Mouse (Mus musculus) spleen, adult 18-20 months (tissue): ENCODE measurements around the gene Gm884.

ENCODE experiments used
- DNase-seq, 2 experiments: peaks; one replicate each; pipeline ENCODE4 v3.0.0; 2022; ENCODE audit warnings: mixed read lengths in 2 of 2

The Gm884 gene

DNA sequence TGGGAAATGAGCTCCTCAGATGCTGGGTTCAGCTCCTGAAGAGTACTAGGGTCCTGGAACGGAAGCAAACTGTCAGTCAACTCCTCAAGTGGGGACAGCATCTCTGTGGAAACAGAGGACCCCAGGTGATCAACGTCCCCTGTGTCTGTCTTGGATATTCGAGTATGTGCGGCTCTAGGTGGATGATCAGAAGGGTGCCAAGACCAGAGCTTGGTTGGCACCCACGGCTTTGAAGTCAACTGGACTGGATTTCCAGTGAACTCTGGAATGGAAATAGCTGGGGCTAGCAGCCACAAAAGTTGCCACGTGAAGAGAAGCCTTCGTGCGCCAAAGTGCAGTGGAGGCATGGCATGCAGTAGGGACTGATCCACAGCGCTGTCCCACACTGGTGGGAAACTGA is at the start of gene Gm884:
TSS of gene Gm884 (minus strand) at position 101 of the 400 bp plus-strand sequence.
- no peak for DNase-seq

DNA sequence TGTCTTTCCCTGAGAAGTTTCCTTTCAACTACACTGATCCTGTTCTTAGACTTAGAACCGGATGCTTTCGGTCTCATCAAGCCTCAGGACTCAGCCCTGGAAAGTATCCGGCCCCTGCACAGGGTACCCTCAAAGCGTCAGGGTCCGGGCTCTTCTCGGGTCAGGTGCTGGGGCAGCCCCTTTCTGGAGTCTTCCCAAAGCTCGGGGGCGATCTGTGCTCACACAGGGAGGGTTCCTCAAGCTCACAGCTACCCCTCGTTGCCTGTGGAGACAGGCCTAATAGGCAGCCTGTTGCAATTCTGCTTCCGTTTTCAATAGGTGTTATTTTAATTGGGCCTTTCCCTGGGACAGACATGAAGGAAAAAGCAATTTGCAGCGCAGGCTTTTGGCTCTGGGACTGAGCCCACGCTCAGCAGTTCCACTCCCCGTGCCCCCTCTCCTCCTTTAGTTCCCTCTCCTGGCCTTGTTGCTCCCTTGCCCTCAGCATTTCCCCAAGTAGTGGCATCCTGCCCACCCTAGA is 46.0 kb upstream of the Gm884 start:
- no peak for DNase-seq

DNA sequence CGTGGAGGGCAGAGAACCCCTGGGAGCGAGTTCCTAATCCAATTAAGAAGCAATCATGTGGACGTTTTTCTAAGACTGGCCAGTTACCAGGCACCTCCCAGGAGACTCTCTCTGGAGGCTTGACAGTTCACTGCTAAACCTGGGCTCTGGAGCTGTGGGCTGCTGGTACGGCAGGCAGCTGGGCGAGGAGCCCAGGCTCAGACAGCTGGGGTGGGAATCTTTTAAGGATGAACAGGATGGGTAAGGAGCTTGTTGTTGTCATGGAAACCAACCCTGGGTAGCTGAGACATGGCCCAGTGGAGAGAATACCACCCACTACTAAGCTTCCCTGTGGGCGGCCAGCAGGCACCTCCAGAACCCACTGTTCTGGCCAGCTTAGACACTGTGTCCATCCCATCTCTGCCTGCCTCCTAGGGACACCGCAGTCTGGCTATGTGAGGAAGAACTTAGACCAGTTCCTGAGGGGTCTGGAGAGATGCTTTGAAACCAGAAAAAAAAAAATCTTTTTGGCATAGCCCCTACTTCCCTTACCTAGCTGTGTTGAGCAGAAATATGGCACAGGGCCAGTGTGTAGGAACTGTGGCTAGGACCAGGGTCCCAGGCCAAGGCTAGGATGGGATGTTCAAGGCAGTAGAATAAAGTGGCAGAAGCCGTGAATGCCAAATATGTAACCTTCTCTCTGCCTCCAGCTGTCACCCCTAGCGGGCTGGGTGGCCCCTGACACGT is 45.4 kb upstream of the Gm884 start:
- no peak for DNase-seq

DNA sequence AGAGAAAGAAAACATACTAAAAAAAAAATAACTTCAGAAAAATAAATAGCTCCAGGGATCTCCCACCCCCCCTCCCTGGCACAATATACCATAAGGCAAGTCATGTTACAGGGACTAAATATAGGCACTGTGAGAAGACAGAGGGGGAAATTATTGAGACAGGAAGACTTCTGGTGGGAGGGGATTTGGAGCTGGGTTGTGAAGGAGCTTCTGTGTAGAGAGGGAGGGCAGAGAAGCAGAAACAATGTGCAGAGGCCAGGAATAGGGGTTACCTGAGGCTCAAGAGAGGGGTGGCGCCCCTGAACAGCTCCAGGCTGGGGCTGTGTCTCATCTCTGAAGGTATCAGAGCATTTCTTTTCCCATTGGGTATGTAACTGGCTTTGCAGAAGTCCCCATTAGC is 44.8 kb upstream of the Gm884 start:
- no peak for DNase-seq

DNA sequence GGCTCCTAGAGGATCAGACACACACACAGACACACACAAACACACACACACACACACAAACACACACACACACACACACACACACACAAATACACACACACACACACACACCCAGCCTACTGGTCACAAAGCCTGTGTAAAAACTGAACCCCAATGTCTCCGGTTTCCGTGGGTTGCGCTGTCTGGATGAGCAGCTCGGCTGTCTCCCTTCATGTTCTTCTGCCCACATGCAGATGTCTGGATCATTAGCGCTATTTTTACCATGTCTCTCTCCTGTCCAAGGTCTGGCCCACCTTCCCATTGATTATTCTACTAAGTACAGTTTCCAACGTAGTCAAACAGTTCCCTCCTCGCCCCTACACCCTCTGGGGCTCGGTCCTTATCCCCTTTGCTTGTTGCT is 42.2 kb upstream of the Gm884 start:
- DNase-seq = no peak

DNA sequence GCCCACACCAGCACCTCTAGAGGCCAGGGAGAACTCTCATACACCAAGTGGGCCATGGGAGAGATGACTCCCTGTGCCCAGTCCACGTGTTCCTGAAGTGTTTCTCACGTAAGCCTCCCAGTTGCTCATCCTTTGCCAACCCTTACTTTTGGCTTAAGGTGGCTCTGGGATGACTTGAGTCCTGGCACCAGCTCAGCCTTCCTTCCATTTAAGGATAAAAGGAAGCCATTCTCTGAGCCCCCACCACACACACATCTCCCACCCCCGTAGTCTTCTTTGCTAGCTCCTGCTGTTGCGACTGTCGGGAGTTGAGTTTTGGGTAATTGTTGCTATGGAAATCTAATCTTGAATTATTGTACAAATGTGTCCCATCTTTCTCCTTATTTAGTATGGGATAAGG is 41.6 kb upstream of the Gm884 start:
- no peak for DNase-seq

DNA sequence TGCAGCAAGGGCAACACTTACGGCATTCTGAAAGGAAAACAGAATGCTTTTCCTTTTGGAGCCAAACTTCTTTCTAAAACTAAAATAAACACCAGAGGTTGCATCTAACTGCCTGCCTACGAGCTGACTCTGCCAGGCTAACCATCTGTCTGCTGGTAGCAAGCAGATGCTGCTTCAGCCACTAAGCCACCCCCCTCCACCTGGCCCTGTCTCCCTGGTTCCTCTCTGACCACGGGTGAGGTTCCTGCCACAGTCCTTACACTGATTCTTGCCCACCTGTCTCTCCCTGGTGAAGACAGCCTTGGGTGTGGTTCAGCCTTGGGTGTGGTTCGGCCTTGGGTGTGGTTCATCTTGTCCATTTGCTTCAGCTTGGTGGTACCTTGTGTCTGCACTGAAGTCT is 40.9 kb upstream of the Gm884 start:
- no peak for DNase-seq

DNA sequence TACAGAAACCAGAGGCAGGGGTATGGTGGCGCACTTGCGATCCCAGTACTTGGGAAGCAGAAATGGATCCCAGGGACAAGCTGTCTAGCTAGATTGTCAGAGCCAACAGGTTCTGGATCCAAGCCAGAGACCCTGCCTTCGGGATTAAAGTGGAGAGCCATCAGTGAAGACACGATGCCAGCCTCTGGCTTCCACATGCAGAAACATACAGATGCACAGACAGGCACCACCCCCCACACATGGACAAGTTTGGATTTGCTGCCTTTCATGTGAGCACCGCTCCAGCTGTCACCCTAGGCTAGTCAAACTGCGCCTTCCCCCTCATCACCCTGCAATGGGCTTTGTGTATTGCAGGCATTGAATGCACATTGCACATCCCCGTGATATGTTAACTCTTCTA is 37.2 kb upstream of the Gm884 start:
- DNase-seq = no peak

DNA sequence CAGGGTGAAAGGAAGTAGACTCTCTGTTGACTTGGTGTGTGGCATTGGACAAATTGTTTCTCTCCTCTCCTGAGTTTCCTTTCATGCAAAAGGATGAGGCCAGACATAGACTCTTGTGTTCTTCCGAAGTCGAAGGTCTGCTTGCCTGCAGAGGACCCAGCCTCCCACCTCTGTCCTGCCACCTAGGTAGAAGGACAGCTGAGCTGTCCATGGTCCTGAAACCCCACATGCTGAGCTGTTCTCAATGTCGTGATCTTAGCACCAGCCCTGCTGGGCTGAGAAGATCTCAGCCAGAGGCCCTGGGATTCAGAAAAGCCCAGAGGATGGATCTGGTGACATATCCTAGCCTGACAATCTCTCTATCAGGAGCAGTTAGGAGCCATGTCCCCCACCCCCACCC is 35.6 kb upstream of the Gm884 start:
- DNase-seq = no peak

DNA sequence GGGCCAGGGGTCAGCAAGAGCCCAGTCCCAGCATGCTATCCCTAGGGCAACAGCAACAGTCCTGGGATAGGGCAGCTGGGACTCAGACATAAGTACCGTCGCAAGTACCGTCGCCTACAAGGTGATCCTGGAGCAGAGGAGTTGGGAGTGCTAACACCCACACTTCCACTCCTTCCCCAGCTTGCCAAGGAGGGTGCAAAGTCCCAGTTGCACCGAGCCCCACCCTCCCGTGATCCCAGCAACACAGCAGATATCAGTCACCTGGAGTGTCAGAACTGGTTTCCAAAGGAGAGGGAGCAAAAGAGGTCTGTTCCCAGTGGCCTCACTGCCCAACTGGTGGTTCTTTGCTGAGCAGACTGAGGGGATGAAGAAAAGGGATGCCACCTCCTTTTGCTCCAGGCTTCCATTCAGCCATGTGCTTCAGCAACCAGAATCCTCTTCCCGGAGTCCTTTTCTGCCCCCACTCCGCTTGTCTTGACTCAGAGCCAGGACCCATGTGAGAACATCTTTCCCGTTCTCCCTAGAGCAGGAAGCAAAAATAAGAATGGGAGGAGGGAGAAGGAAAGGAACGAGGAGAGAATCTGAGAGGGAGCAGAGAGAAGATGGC is 32.5 kb upstream of the Gm884 start:
- no peak for DNase-seq

DNA sequence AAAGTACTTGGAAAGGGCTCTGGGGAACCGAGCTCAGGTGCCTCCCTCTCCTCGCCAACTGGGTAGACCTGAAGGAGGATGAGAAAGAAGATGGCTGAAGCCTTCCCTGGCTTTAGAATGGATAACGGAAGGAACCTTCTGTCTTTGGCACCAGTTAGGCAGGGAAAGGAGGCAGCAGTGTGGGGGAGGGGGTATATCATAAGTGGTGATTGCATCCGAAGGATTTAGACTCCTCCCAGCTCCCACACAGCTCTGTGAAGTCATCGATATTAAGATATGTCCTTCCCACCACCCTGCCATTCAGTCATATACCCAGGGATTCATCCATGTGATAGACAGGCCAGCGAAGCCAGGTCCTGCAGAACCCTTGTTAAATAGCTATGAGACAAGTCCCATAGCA is 30.5 kb upstream of the Gm884 start:
- no peak for DNase-seq

DNA sequence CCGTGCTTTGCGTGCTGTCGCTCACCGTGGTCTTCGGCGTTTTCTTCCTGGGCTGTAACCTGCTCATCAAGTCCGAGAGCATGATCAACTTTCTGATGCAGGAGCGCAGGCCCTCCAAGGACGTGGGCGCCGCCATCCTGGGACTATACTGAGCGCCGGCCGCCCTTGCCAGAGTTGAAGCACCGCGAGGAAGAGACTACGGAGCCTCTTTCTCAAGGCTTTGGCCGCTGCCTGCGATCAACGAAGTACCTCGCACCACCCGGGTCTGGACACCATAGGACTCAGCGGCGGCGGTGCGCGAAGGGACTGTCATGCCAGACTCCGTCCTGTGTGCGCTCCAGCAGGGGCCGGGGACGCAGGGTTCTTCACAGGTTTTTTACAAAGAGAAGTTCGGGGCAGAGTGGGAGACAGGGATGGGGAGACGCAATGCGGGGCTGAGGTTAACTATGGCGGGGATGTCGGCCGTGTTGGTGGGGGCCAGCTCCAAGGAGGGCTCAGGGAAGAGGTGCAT is 29.1 kb upstream of the Gm884 start:
- no peak for DNase-seq

DNA sequence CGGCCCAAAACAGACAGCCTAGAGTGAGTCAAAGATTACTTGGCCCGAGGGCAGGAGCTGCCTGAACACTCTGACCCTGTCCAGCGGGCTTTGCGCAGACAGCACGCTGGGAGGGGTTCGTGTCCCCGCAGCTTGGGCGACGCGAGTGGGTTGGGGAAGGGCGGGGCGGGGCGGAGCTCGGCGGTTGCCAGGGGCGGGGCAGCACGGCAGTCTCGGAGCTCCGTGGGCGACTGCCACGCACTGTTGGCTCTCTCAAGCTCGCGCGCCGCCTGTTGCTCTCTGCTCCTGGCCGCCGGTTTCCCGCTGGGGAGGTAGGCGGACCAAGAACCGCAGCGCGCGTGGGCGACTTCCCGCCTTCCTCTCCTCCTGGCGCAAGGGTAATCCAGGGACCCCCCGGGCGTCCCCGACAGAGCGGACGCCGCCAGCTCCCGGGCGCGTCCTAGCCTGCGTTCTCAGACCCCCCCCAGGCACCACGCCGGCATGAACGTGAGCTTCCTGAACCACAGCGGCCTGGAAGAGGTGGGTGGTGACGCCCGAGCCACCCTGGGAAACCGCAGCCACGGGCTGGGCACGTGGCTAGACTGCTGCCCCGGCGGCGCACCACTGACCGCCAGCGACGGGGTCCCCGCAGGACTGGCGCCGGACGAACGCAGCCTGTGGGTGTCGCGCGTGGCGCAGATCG is 28.5 kb upstream of the Gm884 start, which contains the start of gene Rprml:
TSS of gene Rprml (plus strand) at position 270 of the 682 bp plus-strand sequence.
- DNase-seq = no peak

DNA sequence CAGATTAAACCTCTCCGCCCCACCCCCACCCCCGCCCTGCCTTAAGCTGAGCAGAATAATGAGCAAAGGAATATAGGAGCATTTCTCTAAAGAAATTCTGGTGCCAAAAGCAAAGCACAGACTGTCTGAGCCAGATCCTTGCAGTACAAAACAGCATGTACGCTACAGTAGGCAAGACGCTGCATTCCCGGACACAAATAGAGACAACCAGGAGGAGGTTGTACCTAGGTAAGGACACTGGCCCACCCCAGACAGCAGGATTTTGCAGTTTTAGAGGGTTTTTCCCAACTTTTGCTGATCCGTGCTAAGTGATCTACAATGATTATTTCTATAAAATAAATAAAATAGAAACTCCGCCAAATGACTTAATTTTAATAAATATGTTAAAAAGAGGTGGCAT is 27.7 kb upstream of the Gm884 start:
- DNase-seq = no peak

DNA sequence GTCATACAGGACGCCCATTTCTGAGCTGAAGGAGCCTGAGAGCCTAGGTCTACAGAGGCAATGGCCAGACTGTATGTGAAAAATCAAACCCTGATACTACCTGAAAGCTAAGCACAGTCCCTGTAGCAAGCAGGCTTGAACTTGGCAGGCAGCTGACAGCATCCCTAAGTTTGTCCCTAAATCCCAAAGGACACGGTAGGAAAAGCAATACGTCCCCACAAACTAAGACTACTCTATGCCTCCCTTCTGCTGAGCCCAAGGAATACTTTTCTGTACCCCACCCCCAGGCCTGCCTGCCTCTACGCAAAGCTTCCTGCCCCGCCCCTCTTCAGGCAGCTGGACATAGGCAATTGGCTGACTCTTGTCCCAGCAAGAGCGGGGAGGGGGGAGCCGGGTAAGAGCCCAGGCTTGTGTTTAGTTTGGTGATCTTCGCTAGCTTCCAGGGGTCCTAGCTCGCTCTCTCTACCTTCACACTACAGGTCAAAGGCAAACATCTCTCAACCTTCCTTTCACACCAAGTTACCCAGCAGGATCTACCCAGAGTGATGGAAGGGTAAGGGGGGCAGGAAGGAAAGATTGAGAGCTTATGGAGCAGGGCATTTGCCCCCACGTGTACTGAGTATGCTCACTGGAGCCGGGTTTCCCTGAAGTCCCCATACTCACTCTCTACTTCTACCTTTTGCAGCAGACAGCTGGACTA is 27.1 kb upstream of the Gm884 start:
- no peak for DNase-seq

DNA sequence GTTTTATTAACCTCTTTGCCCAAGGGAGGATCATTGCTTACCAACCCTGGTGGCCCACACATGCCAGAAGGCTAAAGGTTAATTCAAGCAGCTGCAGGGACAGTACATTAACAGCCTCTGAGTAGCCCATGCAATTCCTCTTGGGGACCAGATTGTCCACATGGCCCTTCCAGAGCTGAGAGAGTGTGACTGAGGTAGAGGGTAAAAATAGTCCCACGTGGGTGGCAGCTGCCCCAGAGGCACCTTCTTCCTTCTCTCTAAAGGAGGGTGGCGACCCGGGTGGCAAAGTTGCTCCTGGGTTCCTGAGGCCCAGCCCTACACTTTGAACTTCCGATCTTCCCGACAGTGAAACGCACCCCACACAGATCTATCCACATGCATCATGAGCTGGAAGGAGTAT is 25.4 kb upstream of the Gm884 start:
- DNase-seq = no peak

DNA sequence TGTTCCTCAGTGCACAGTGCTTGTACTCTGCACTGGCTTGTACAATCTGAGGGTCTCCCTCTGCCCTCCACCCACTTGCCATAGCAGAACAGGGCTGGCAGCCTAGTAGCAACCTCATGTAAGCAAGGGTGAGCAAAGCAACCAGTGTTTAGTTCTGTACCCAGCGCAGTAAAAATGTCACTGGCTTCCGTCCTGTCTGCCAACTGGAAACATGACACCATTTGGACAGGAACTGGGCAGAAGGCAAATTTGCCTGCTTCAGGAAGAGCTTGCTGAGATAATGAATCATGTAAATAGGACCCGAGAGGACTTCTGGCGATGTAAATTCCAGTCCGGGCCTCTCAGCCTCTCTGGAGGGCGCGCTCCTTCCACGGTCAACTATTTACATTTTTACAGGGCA is 24.8 kb upstream of the Gm884 start:
- no peak for DNase-seq

DNA sequence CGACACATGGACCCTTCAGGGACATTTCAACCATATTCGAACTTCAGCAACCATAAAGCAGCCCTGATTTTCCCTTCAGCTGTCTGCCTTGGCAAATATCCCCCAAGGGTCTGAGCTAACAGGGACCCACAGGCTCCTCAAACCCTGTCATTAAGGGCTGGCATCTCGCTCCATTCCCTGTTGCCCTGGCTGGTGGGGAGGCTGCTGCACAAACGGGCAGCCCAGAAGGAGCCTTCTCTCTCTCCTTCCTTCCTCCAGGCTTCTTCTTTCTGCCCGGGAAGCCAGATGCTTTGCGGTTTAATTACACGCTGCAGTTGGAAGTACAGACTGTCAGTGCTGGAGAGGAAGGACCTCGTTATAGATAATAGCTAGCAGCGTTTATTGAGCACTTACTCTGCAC is 22.3 kb upstream of the Gm884 start:
- DNase-seq = no peak

DNA sequence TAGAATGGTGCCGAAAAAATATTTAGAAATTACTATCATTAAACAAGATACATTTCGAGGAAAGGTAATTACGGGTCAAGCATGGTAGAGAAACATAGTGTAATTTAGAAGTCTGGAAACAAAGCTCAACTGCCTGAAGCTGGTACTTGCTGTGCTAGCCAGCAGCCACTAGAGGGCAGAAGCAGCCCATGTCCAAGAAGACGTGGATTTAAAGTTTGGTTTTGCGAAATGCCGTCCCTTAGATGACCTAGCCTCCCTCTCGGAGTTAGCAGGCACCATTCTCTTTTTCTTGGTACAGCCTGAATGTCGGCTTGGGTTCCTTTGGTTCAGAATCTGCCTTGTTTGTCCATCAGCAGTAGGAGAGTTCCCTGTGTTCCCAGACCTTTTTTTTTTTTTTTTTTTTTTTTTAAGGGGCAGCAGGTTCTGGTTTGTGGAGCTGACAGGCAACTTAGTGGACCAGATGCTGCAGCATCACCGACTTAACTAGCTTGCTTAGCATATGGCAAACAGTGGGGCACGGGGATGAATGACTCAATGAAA is 18.5 kb upstream of the Gm884 start:
- DNase-seq = peak in 1 of 2 experiments; percentile 35

DNA sequence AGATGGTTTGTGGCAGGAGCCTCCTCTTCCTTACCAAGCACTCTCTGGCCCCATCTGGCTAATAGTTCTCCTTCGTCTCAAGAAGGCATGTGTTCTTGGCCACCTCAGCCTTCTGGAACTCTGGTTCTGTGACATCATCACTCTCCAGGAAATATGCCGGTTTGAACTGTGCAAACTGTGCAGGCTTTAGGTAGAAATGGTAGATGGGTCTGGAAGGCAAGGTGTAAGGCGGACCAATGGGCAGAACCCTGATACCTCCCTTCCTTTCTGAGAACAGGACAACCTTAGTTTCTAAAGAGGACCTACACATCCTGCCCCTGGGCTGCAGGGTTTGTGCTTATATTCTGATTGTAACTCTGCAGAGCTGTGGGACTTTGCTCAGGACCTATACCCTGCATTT is 17.9 kb upstream of the Gm884 start, which contains the start of gene Lyzl6:
TSS of gene Lyzl6 (minus strand) at position 101 of the 400 bp plus-strand sequence.
- DNase-seq = no peak

DNA sequence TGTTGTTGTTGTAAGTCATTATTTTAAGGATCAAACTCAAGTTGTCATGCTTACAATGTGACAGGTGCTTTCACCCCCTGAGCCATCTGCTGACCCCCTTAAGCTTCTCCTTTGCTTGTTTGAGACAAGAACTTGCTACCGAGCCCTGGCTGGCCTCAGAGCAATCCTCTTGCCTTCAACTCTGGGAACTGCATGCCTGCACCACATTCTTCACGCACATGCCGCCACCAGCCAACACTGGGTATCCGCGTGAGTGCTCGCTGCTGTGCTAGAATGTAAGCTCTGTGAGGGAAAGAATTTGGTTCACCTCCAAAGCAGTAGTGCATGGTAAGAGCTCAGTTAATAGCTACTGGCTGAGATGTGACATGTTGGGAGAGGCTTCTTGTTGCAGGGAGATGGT is 15.3 kb upstream of the Gm884 start:
- no peak for DNase-seq

DNA sequence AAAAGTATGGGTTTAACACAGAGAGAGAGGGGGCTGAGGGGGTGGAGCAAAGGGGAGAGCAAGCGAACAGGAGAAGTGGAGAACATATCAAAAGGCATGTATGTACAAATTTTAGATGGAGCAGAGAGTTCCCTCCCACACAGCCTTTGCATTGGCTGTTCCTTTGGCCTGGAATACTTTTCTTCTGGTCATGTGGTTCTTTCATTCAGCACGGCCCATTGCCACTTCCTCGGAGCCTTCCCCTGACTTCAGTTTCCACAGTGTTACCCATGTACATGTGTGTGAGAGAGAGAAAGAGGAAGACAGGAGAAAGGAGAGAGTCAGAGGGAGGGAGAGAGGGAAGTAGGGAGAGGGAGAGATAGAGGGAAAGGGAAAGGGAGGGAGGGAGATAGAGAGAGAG is 14.5 kb upstream of the Gm884 start:
- DNase-seq = no peak

DNA sequence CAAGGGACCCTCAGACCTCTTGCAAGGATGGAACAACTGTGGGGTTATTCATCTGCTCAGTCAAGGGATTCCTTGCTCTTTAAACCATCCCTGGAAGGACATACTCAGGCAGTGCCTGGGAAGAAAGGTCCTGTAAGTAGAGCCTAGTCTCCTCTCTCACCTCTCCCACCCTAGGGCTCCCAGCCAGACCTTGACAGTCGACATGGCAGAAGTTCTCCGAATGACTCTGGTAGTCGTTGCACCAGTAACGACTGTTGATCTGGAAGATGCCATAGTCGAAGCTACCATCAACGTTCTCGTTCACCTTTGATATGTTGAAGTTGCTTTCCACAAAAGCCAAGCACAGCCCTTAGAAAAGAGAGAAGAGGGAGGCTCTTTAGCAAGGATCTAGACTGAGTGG is 13.9 kb upstream of the Gm884 start:
- no peak for DNase-seq
